Mouse (Mus musculus) G1E-ER4 (cell line): ENCODE results near the gene Cavin2. TPM values are rescaled to one million over a fixed set of nuclear protein-coding genes. Genes with fewer than 3 reads are reported as not detected.

Source experiments
- GATA1 ChIP-seq: IDR thresholded peaks from one replicate; pipeline ENCODE4 v1.8.0; 2012; ENCODE audit warnings: low read length, inconsistent platforms
- polyA plus RNA-seq: library from polyadenylated mRNA; stranded (reverse); fragments of >175 nt; gene quantifications from 2 replicates; pipeline ENCODE4 v1.2.3, GENCODE M21; 2012

The Cavin2 gene
- not detected in 2 replicates for polyA plus RNA-seq

- no peak for TF ChIP-seq GATA1
Observed at GRCm38 (mm10) chr1:51288755-51289619, at the start of gene Cavin2. TSS of gene Cavin2 (plus strand) at chr1:51289126.

- no peak for TF ChIP-seq GATA1
Observed at GRCm38 (mm10) chr1:51241311-51241986, 47.5 kb upstream of the Cavin2 start.

DNA sequence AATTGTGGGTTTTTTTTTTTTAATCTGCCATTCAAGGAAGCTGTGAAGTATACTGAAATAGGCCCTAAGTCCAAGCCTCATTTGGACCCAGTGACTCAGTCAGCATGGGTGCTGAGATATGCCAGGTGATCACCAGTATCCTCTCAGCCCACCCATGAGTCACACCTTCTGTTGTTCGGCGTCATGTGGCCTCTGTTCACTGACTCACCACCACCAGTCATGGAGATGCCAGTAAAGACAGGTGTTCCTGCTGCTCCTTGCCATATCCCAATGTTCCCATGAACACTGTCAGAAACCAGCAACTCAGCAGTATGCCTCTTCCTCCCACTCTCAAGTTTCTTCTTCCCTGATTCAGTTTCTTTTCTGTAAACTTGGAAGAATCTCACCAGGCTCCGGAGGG, 45.6 kb upstream of the Cavin2 start:
- no peak for TF ChIP-seq GATA1

DNA sequence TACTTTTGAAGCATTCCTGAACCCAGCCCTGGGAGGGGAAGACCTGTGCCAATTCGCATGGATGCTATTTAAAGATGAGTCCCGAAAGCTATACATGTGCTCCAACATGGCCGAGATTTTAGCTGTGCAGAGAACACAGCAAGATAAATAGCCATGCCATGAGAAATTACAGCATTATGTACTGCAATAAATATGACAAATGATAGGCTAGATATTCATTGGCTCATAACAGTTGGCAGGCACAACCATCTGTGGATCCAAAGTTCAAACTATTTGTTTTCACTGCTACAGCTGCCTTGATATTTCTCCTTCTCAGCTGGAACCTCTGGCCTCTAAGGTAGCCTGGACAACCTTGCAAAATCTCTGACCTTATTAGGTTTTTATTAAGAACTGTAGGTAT, 45.1 kb upstream of the Cavin2 start:
- TF ChIP-seq GATA1 = no peak

GRCm38 (mm10) chr1:51245381-51245780, 43.5 kb upstream of the Cavin2 start:
- TF ChIP-seq GATA1 = no peak

GRCm38 (mm10) chr1:51250302-51250701, 38.6 kb upstream of the Cavin2 start:
- no peak for TF ChIP-seq GATA1

DNA sequence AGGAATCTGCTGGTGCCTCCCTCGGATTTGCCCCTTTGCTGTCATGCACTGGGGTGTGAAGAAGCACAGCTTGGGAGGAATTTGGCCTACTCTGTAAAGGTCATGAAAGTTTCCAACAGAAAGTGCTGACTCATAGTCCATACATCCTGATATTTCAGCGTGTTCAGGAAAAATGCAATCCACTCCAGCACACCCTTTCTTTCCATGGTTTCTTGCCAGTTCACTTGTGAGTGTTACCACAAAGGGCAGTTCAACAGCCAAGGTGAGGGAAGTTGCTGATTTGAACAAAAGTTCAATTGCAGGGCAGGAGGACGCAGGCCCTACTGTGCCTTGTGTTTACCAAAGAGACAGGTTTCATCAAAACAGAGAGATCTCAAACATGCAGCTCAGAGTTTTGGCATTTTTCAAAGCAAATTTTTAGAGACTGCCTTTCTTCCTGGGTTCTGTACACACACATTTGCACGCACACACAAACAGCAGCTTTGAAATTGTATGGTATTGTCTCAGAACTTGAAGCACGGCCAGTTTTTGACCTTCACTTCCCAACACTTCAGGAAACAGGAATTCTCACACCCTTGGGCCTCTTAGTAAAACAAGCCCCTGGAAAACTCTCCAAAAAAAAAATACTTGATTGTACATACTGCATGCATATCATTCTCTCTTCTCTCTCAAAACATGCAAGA, 23.7 kb upstream of the Cavin2 start:
- TF ChIP-seq GATA1 = no peak

DNA sequence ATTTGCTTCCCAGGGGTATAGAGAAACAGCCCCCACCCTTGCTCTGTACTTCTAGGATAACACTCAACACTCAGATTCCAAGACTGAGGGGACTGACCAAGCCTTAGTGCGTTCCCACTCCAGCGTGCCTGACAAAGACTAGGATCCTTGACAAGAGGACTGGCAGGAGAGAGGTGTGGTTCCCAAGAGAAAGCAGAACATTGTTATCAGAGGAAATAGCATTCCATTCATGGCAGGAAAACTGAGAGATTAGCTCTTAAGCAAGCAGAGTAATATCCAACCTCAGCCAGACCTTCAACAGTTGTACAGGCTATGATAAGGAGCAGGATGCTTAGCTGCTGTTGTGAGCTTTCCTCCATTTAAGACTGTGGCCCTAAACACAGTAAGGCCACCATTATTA, 23.0 kb upstream of the Cavin2 start:
- no peak for TF ChIP-seq GATA1

DNA sequence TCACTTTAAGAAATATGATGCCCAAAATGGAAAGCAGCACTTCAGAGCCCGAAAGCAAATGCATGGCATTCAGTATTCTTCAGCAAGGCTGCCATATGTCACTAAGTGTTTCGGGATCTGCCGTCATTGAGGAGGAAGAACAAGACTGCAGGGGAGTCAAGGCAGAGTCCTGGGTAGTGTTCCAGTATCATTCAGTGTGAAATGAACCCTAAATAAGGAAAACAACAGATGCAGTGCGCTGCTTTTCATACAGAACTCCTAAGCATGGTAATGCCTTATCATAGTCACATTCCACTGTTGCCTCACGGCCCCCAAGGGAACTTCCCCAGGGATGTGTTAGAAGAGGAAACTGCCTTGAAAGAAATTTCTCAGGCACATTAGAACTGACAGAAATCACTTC, 21.8 kb upstream of the Cavin2 start:
- TF ChIP-seq GATA1 = no peak

DNA sequence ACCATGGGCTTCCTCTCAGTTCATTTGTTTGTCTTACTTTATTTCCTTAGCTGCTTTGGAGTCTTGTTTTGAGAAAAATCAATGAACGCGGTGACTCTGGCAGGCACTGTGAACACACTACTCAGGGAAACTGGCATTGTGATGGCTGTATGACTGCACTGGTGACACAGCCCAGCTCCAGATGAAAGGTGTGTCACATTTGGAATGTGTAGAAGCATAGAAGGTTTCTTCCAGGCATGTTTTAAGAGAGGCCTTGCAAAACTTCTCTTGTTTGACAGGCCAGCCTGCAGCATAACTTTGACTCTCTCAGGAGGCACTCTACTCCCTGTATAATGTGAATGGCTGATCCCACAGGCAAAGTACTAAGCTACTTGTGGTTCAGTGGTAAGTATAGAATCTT, 20.7 kb upstream of the Cavin2 start:
- no peak for TF ChIP-seq GATA1

DNA sequence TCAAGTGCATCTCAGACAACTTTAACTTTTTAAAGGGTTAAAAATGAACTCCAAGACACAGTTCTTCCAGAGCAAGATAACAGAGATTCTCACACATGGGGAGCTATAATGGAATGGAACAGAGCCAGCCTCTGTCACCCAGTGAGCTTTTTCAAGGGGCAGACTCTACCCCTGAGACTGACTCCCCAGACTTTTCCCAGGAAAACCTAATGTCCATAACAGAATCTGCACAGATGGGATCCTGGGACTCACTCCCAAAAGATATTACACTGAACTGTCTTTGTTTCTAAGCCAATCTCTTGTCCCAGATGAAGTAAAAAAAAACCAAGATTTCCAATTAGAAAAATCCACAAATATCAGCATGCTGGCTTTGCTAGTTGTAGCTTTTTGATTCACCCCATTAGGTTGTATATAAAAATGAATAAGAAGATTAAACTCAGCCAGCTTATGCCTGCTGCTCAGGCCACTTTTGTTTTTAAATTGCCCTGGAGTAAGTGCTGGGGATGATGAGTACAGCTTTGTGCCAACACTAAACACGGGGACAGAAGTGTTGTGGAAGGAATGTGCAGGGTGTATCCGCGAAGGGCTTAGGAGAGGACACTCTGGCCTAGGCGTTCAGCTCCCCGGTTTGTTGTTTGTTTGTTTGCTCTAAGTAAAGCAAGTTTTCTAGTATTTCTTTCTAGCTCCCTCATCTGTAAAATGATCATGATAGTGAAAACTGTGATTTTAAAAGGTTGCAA, 18.6 kb upstream of the Cavin2 start:
- no peak for TF ChIP-seq GATA1

DNA sequence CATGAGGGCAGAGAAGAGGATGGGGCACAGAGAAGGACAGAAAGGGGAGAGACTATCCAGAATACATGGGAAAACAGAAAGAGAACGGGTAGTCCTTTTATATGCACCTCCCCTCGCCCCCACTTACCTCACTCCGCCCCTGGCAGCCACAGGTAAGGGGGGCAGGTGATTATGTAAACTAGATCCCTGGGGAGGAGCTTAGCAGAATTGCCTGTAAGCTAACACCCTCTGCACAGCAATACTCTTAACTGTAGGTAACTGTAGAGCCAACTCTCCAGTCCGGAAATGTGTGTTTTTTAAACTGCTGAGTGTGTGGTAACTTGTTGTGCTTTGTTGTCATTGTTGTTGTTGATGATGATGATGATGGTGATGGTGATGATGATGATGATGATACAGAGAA, 17.1 kb upstream of the Cavin2 start:
- TF ChIP-seq GATA1 = no peak

GRCm38 (mm10) chr1:51272583-51273201, 16.2 kb upstream of the Cavin2 start:
- no peak for TF ChIP-seq GATA1

DNA sequence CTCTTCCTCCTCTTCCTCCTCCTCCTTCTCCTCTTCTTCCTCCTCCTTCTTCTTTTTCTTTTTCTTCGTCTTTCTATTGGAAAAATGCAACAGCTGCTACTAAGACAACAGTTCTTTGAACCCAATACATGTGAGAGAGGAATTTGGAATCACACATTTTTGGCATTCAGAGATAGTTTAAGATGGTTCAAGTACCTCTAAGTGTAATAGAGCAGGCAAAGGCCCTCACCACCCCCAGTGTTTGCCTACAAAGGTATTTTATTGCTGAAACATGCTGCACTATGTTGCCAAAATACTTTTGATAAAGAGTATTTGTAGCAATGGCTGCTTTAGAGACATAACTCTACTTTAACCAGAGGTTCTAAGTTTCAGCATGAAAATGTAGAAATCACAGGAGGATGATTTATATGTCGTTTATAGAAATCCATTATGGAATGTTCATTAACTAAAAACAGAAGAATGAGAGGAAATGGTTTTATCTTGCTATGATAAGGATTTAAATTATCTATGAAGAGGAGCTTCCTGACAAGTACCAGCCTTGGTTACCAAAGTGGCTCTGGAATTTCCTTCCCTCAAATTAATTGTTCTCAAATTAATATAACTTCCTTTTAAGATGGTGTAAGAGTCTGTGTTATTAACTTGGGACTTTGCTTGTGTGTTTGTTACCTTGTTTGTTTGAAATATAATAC, 10.9 kb upstream of the Cavin2 start:
- no peak for TF ChIP-seq GATA1

- TF ChIP-seq GATA1 = no peak
Observed at GRCm38 (mm10) chr1:51288201-51288600, 725 bp upstream of the Cavin2 start.
